Mouse (Mus musculus) cerebellum, postnatal 10 days (tissue): Measurements from ENCODE around the gene Reep1.
A peak's percentile ranks its signal among the peaks of the same experiment; 100 is the strongest.

Source experiments
- DNase-seq, 2 experiments: peaks; one replicate each; pipeline ENCODE4 v3.0.0; 2021; ENCODE audit warnings: mixed read lengths in 2 of 2

Gene Reep1

DNA sequence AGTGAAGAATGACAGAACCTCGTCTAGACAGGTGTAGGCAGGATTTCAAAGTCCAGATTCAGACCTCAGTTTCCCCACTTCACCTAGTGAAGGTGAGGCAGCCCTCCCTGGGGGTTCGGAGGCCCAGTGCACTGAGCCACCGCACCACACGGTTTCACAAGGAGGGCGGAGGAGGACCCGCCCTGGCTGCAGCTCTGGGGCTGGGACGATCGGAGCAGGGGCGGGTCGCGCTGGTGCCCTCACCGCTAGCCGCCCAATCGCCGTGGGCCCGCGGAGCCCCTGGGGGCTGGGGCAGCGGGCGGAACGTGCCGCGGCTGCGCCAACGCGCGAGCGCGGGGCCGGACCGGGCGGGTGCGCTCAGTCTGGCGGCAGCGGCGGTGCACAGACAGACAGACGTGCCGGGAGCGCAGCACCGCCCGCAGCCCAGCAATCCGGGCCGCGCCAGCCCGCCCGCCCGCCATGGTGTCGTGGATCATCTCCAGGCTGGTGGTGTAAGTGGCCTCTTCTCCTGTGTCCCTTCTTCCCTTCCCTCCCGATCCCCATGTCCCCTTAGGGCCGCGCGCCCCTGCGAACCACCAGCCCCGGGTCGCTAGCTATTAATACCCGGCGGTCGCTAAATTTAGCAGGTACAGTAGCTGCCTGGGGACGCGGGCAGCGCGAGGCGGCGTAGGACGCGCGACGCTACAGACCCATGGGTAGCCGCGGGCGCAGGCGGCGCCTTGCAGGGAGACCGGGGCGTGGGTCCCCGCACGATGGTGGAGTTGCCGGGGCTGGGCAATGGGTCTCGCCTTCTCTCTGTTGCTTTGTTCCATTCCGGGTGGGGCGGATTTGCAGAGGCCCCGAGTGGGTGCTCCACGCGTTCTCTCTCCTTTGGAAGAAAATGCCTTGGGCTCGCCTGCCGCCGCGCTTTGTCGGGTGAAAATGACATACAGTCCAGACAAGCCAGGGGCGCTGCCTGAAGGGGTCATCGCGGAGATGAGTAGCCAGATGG lies at the start of gene Reep1:
Gene Reep1 (plus strand): TSS at position 51 of the 991 bp plus-strand sequence.
- DNase-seq = peak; percentile 81 to 88

DNA sequence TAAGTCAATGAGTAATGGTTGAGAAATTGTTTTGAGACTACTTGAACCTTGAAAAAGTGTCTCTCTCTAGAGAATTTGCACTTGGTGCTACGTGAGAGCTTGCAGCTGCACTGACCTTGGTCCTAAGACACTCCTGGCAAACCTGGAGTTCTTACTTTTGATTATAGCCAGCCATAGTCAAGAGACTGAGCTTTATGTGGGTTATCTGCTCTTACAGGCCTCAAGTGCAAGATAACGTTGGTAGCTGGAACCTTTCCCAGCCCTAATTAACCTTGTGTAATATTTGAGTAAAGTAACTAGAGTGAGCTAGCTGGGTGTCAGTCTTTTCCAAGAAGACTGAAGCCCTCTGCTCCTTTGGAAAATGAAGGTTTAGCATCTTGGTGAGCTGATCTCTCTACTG lies 49.1 kb upstream of the Reep1 start:
- DNase-seq = no peak

DNA sequence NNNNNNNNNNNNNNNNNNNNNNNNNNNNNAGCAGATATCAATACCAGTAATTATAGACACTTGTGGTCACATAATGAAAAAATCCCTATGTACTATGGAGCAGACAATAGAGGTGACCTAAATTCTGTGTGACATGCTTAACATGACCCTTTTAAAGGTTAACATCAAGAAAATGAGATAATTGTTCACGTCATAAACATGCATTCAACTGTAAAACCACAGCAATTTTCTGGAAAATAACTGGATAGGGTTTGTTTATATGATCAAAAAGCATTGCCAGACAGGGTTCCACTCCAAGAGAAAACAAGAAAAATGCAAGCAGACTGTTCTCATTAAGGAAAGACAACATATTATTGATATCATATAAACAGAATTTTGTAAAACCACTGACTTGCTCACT lies 42.9 kb upstream of the Reep1 start:
- no peak for DNase-seq

DNA sequence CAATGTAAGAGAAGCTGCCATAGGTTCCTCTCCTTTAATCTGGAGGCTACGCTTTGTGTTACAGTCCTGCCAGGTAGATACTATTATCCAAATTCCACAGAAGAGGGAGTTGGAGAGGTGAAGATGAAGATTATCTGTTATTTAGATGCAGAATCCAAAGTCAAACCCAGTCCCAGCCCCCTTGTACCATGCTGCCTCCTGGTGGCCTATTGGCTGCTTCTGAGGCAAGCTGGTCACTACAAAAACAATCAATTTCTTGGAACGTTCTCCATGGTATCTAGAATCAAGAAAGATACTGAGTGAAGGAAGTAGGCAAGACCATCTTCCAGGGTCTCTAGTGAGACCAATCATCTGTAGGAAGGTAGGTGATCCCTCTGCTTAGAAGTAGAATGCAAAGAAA lies 34.2 kb upstream of the Reep1 start:
- DNase-seq = peak in 1 of 2 experiments; percentile 14

DNA sequence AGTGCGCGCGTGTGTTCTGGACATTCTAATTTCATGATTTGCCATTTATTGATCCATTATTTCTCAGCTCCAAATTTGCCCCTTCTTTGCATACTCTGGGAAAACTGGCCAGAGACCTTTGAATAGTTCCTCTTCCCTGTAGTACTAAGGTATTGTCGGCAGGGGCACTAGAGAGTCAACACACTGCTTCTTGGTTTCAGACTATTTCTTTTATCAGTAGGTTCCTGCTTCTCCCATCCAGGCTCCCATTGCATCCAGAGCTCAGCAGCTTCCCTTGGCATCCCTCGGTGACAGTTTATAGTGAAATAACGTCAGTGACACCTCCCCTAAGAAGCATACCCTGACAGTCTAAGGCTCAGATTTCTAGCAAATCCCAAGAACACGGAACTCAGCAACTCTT lies 28.5 kb upstream of the Reep1 start:
- no peak for DNase-seq

DNA sequence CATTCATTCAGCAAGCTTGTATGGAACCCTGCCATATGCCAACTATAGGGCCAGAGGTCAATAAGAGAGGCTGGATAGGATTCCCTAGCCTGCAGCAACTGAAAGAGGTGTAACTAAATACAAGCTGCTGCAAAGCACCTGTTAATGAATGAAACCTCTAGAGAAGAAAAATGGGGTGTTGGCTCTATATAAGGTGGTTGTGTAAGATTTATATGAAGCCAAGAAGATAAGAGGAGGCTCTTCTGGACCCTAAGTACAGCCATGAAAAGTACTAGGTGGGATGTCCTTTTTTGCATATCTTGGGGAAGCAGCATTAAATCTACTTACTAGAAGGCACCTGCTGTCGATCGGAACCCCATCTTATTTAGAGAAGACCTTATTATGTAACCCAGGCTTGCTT lies 12.2 kb upstream of the Reep1 start:
- no peak for DNase-seq

DNA sequence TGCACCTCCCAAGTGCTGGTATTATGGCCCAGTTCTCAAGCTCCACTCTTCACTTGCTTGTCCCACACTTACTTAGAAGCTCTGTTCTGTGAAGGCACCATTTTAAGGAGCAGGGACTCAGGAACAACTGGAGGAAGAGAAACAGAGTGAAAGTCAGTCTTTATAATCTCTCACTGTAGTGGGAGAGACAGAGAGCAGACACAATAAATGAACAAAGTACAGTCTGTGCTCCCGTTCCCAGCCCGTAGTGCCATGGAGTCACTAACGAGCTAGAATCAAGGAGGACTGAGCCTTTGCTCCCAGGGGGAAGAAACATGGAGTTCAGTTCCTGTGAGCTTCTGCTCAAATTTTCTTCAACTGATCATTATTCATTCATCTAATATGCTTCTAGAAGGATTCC lies 11.8 kb upstream of the Reep1 start:
- no peak for DNase-seq

DNA sequence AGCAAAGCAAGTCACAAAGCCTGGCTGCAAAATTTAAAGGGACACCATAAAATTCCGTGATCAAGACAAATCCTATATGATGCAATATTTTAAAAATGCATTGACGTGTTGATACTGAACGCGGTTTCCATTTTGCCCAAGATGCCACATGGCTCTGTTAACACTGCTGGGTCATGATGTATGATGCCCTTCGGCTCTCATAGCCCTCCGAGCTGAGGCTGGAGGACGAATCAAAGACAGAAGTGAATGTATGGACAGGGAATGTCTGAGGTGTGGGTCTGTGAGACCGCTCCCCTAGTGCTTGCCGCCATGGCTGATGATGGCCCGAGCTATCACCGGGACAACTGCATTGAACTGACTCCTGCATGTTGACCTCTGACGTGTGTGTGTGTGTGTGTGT lies 490 bp upstream of the Reep1 start:
- no peak for DNase-seq

DNA sequence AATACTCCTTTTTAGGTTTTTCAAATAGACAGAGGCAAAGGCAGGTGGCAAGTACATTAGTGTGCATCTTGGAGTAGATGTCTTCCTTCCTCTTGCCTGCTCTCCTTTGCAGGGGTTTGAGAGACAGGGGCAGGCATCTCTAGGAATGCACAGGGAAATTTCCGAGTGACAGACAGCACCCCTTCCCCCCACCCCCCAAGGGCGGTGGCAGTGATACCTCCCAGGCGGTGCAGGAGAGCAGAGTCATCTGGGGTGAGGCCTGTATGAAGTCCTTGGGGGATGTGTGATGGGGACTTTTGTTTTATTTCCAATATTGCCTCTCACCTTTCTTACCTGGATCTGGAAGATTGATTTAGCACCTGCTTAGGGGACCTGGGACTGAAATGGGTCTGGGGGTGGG lies 1.2 kb downstream of the Reep1 start:
- peak in 1 of 2 experiments; percentile 48 for DNase-seq

DNA sequence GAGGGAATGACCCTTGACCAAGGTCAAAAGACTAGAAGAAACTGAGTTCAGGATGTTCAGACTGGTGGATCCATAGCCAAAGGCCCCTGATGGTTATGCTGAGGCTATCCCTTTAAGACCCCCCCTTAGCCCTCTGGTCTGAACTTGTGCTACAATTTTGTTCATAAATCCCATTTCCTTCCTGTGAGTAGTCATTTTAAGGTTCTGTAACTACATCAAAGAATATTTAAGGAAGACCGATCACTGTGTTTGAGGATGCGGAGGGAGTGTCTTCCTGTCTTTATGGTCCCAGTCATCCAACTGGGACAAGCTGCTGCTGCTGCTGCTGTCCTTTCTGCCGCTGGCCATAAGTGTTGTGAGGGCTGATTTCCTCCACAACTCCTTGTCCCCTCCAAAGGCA lies 3.0 kb downstream of the Reep1 start:
- DNase-seq = no peak

DNA sequence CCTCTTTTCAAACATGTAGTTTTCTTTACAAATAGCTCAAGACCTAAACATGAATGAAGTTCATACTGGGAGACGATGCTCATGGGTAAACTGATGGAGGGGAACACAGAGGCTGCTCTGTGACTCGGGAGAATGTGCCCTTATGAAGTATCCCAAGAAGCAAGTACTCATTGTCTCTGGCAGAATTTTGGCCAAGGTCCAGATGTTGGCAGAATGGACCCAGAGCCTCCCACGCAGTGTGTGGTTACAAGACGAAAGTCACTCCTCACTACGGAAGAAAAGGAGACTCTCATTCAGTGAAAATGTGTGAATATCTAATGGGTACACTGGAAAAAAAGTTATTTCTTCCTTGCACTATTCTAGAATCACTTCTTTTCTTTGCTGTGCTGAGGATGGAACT lies 3.8 kb downstream of the Reep1 start:
- peak; percentile 43 to 57 for DNase-seq

DNA sequence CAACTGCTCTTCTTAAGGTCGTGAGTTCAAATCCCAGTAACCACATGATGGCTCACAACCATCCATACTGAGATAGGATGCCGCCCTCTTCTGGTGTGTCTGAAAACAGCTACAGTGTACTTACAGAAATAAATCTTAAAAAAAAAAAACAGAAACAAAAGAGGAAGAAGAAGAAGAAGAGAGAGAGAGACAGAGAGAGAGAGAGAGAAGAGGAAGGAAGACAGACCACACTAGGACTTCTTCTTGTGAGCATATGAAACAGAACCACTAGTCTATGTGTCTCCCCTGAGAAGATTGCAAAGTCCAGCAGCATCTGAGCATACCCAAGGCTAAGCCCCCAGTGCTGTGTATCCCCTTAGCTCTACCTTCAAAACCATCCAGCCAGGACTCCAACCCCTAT lies 6.2 kb downstream of the Reep1 start:
- no peak for DNase-seq

DNA sequence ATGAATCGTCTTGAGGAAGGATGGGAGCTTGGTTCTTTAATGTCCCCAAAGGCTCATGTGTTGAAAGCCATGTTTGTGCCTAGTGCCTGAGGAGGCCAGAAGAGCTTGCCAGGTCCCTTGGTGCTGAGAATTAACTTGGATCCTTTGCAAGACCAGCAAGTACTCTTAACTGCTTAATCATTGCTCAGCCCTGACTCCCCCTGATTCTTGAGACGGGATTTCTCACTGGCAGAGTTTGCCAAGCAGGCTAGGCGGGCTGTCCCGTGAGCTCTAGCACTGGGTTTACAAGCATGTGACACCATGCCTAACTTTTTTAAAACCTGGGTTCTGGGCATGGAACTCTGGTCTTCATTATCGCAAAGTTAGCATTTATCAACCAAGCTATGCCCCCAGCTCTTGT lies 7.6 kb downstream of the Reep1 start:
- no peak for DNase-seq

DNA sequence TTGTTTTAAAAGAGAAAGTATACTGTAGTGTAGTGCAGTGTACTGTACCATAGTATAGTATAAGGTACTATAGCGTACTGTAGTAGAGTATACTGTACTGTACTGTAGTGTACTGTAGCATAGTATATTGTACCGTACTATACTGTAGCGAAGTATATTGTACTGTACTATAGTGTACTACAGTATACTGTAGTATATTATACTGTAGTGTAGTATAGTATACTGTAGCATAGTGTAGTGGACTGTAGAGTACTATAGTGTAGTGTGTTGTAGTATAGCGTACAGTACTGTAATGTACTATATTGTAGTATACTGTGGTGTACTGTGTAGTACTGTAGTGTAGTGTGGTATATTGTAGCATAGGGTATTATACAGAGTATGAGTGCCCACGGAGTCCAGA lies 9.1 kb downstream of the Reep1 start:
- DNase-seq = no peak

DNA sequence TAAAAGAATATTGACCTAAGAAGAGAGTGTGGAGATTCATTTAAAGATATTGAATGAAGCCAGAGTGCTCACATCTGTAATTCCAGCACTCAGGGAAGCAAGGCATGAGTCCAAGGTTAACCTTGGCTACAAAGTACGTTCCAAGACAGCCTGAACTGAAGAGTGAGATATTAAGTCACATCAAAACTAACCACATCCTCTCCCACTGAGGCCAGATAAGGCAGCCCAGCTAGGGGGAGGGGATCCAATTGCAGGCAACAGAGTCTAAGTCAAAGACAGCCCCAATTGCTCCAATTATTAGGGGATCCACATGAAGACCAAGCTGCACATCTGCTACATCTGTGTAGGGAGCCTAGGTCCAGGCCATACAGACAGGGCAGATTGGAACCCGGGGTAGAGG lies 11.0 kb downstream of the Reep1 start:
- no peak for DNase-seq

DNA sequence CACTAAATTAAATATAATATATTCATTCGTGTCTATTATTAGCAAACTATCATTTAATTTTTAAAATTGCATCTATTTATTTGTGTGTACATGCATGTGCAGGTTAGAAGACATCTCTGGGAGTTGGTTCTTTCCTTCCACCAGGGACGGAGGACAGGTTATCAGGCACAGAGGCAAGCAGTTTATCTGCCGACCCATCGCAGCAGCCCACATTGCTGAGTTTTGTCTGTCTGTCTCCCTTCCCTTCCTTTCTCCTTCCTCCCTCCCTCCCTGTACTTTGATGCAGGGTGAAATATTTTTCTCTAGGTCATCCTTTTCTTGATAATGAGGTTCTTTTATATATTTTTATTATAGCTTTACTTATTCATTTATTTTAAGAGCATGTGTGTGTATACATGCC lies 11.9 kb downstream of the Reep1 start:
- DNase-seq = no peak

DNA sequence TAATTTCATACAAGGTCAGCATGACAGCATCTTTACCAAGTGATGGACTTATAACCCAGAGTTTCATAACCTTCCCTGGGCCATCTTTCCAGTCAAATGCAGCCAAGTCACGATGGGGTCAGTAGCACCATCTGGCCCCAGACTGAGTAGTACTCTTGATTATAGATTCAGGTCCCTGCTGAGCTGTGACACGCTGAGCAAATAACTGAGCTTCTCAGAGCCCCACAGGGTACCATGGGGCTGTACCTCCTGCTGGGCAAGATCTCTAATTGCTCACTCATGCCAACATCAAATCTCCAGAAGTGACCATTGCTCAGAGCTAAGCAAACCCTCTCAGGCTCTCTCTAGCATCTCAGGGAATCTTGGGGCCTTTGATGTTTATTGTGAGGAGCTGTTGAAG lies 15.6 kb downstream of the Reep1 start:
- DNase-seq = no peak

DNA sequence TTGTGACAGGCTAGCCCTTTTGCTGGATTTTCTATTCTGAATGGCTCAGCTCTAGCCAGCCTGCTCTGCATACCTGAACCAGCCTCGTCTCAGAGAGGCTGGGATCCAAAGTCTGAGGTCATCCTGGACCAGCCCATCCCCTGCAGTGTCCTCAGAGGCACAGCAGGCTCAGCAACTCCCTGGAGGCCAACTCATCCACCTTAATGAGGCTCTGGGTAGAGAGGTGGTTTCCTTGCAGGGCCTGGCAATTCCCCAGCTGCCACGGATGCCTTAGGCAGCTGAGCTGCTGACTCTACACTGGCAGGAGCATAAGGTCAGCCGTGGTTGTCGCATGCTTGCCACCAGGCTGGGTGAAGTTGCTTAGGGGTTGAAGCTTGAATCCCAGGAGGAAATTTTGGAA lies 16.2 kb downstream of the Reep1 start:
- DNase-seq = peak in 1 of 2 experiments; percentile 24

DNA sequence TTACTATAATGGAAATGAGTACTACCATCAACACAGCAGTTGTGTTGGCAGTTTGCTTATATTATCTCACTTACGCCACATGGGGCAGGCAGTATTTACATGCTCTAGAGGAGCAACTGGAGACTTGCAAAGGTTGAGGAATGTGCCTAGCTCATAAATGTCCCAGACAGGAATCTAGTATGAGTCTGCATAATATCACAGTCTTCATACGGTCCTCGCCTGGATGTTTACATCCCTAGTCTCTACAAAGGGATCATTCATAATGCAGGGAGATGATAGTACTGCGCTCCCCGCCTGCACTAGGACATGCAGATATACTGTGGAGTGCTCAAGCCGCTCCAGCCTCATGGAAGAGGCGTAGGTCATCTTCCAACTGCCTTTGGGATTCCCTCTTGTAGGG lies 19.3 kb downstream of the Reep1 start:
- no peak for DNase-seq

DNA sequence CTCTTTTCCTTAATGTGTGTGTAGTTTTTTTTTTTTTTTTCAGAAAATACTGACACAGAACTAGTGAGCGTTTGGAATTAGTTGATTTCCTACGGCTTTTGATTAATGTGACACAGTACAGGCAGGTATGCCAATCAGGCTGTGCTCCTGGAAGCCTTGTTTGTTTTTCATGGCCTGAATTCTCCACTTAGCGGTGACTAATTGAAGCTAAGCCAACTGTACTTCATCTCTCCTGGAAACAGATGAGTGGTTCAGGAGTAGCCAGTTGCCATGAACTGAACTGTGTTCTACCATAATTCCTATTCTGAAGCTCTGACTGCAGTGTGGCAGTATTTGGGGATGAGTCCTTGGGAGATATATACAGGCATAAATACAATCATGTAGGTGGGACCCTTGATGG lies 20.9 kb downstream of the Reep1 start:
- no peak for DNase-seq

DNA sequence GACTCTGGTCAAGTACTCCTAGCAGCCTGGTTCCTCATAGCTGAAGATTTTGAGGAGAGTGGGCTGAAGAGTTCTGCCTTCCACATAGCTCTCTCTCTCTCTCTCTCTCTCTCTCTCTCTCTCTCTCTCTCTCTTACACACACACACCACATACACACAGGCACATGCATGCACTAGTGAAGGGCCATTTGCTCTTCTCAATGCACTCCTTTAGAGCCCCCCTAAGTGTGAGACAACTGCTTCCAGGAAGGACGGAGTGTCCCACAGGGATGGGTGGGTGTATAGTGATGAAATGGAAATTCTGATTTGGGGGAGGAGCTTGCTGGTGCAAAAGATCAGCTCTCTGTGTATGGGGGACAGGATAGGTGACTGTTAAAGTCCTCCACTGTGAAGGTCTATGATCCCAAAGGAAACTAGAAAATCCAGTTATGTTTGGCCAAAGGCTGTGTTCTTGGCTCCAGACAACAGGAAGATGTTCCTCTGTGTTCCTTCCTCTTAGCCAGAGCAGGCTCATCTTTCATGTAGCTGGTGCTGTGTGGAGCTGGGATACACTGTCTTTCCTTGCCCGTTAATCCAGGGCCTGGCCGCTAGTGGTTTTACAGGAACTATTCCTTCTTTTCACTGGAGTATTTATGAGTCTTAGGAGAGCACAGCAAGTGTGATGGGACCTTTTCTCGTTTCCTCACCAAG lies 27.7 kb downstream of the Reep1 start:
- DNase-seq = no peak

DNA sequence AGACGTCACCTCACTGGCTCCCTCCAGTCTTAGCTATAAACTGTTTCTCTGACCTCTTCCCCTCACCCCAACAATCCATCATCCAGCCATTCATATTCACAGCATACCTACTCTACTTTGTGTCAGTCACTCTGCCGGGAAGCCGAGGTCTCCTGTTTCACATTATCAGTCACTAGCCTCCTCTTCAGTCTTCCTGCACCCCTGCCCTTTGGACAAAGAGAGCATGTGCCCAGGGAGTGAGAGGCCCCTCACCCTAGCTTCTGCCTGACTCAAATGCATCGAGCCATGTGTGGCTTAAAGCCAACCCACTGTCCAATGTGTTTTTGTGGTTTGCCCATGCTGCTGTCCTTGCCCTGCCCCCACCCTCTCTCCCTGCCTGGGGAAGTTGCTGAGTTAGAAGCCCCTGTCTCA lies 28.2 kb downstream of the Reep1 start:
- peak; percentile 56 to 63 for DNase-seq

DNA sequence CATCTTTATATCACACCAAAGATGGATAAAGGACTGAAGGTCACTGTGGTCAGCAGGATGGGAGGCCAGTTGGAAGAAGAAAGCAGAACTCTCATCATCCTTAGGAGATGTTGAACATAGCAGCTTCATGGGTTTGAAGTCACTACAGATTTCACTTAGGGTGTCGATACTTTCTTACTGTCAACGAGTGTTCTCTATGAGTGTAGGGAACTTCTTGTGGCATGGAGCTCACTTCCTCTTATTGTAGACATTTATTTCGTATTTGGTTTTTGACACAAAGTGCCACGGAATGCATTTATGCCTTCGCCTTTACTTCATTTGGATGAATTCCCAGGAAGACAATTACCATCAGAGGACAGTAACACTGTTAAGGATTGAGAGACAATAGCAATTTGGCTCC lies 28.7 kb downstream of the Reep1 start:
- no peak for DNase-seq

DNA sequence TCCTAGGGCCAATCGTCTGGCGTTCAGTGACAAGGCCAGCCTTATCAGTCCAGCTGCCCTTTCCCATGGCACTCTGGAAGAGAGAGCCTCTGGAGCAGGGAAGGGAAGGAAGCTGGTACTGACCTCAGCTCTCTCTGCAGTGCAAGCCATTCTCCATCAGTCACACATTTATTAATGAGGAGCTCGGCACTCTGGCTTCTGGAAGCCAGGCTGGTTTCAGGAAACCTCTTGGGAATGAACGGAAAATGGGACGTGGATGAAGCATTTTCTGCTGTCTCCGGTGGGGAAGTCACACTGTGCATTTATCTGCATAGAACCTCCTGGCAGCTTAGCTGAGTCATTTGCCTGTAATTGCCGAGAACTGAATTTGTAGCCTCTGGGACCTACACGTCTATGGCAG lies 29.8 kb downstream of the Reep1 start:
- DNase-seq = no peak
